Mouse (Mus musculus): ENCODE measurements around the gene Tfap2d. TPM values are rescaled to one million over a fixed set of nuclear protein-coding genes. Genes with fewer than 3 reads are reported as not detected.

Tfap2d gene
- polyA plus RNA-seq, 1 experiment from 2014 or later: not detected

GRCm38 (mm10) chr1:19213171-19213570 is 110.3 kb downstream of the Tfap2d start:
- WGBS: 1% methylated on average over 4 of the region's 4 CpGs
- H3K4me1 ChIP-seq (ENCODE audit: control insufficient read depth, insufficient read depth, low read length): no peaks in the 10 kb centered on the region
- H3K4me3 ChIP-seq (ENCODE audit: low read depth, low read length): peak overlapping the region; percentile 5
- no peak for DNase-seq (ENCODE audit: low spot score)
- H3K4me2 ChIP-seq (ENCODE audit: low read depth, severe bottlenecking): peak overlapping the region; percentile 18; the same call in 1 of the 2 replicates
- no peak overlapping the region for H3K27ac ChIP-seq (replicated peaks; ENCODE audit: low read depth, low read length)
- ATAC-seq (ENCODE audit: insufficient number of reproducible peaks, low FRiP score, low TSS enrichment, low read depth): no peak
- no peaks in the 10 kb centered on the region for H3K9me3 ChIP-seq (ENCODE audit: control insufficient read depth, low read length)
- H3K9ac ChIP-seq (ENCODE audit: low read length): no peak overlapping the region
- H3K36me3 ChIP-seq (ENCODE audit: control insufficient read depth, insufficient read depth, low read length): no peaks in the 10 kb centered on the region
- peaks cover 64% of the 10 kb centered on the region for H3K27me3 ChIP-seq (ENCODE audit: control insufficient read depth, insufficient read depth, low read length)

- WGBS: under 1% methylated on average over 36 of the region's 36 CpGs
- ATAC-seq (ENCODE audit: insufficient number of reproducible peaks, low FRiP score, low TSS enrichment, low read depth): no peak
Observed at GRCm38 (mm10) chr1:19213851-19214395, 111.1 kb downstream of the Tfap2d start.

More at GRCm38 (mm10) chr1:19213851-19214395, 111.1 kb downstream of the Tfap2d start:
- no peak for DNase-seq (ENCODE audit: low spot score)
- Histone ChIP-seq H3K9me3 (ENCODE audit: control insufficient read depth, low read length) (no peaks in the 10 kb centered on the region), H3K27ac (replicated peaks; ENCODE audit: low read depth, low read length) (0 out of 2 replicates have a peak overlapping the region, but pooled peaks have one; percentile 56), H3K27me3 (ENCODE audit: control insufficient read depth, insufficient read depth, low read length) (peaks cover 64% of the 10 kb centered on the region), H3K4me1 (ENCODE audit: control insufficient read depth, insufficient read depth, low read length) (no peaks in the 10 kb centered on the region), H3K36me3 (ENCODE audit: control insufficient read depth, insufficient read depth, low read length) (no peaks in the 10 kb centered on the region), H3K4me3 (ENCODE audit: low read depth, low read length) (peak overlapping the region; percentile 35), H3K4me2 (ENCODE audit: low read depth, severe bottlenecking) (peak overlapping the region; percentile 35), H3K9ac (ENCODE audit: low read length) (peak overlapping the region; percentile 70)

Other genes starting within 250 kb of the Tfap2d start
- 31.3 and 37.7 TPM in 2 replicates for gene Tfap2b, start 105.9 kb downstream of the Tfap2d start, polyA plus RNA-seq (2014; fragmentation: Nextera tagmentation; extraction: Ambion mirVana)